Mouse (Mus musculus) liver, embryonic 16.5 days (tissue): ENCODE results near the gene Qrsl1. TPM values are rescaled to one million over a fixed set of nuclear protein-coding genes. Genes with fewer than 3 reads are reported as not detected.

Experiments
- ATAC-seq: fragments of 200-750 bp; cut with Nextera tagmentation; 2 replicates; pipeline ENCODE4 v1.8.0; 2017; ENCODE audit warnings: low read depth, mild to moderate bottlenecking, moderate number of reproducible peaks, moderate library complexity
- H3K27ac ChIP-seq: fragments of 300-500 bp; sonication (generic); 2 replicates; pipeline ENCODE4 v1.5.1; 2014; ENCODE audit warnings: mild to moderate bottlenecking, low read length
- H3K27me3 ChIP-seq: fragments of 300-500 bp; sonication (generic); 2 replicates; pipeline ENCODE4 v1.6.1; 2014; ENCODE audit warnings: low read depth, low read length, mixed read lengths; ENCODE audit not compliant: control insufficient read depth, insufficient read depth
- H3K36me3 ChIP-seq: fragments of 300-500 bp; sonication (generic); 2 replicates; pipeline ENCODE4 v1.6.1; 2014; ENCODE audit warnings: mild to moderate bottlenecking; ENCODE audit not compliant: control insufficient read depth, insufficient read depth
- H3K4me1 ChIP-seq: fragments of 300-500 bp; sonication (generic); 2 replicates; pipeline ENCODE4 v1.6.1; 2014; ENCODE audit warnings: low read depth, low read length, mixed read lengths; ENCODE audit not compliant: control insufficient read depth
- H3K4me2 ChIP-seq: fragments of 300-500 bp; sonication (generic); 2 replicates; pipeline ENCODE4 v1.6.1; 2014; ENCODE audit warnings: low read depth, low read length, mixed read lengths
- H3K4me3 ChIP-seq: fragments of 300-500 bp; sonication (generic); 2 replicates; pipeline ENCODE4 v1.5.1; 2014; ENCODE audit warnings: low read depth, mild to moderate bottlenecking, low read length
- H3K9ac ChIP-seq: fragments of 300-500 bp; sonication (generic); 2 replicates; pipeline ENCODE4 v1.6.1; 2014; ENCODE audit warnings: low read depth, low read length
- H3K9me3 ChIP-seq: fragments of 300-500 bp; sonication (generic); replicated peaks from 2 replicates; pipeline ENCODE4 v1.6.1; 2016; ENCODE audit warnings: low read length; ENCODE audit not compliant: control insufficient read depth
- WGBS: fragments of 180-500 bp; shearing (Covaris S2); extraction: QIAGEN DNeasy Blood & Tissue Kit; methylation state at CpG from one replicate; pipeline ENCODE4 v1.1.7; 2014; ENCODE audit not compliant: insufficient replicate concordance; 5-methylcytosine and 5-hydroxymethylcytosine counted together
- polyA plus RNA-seq: library from polyadenylated mRNA; unstranded; fragments of >200 nt; fragmentation: Nextera tagmentation; extraction: Ambion mirVana; gene quantifications from 2 replicates; pipeline ENCODE4 v1.2.1, GENCODE M21; 2015

The Qrsl1 gene
- polyA plus RNA-seq, 1 experiment from 2014 or later: 5.1 TPM

DNA sequence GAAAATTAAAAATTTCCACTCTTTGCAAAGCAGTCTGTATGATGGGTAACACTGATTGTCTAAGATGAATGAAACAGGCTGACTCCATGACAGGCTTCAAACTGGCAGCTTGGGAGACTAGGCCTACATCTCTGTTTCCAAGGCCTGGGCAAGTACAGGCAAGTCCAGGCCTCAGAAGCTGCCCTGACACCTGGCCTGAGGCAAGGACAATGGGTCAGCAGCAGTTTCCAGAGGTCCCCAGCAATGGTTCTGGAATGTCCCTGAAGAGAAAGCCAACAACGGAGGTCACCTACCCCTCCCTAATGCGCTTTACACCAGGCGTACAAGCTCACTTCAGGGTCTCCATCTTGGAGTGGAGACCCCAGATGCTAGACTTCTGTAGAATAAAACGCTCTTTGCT, 8.6 kb downstream of the Qrsl1 start:
- Histone ChIP-seq H3K36me3 (no peaks in the 10 kb centered on the region; the same call in 1 of the 2 replicates), H3K4me2 (no peak overlapping the region), H3K27me3 (no peaks in the 10 kb centered on the region), H3K4me3 (no peak overlapping the region), H3K4me1 (no peaks in the 10 kb centered on the region), H3K9me3 (no peaks in the 10 kb centered on the region), H3K9ac (no peak overlapping the region), H3K27ac (no peak overlapping the region)
- no peak for ATAC-seq
- WGBS: 91% methylated on average over 4 of the region's 4 CpGs

DNA sequence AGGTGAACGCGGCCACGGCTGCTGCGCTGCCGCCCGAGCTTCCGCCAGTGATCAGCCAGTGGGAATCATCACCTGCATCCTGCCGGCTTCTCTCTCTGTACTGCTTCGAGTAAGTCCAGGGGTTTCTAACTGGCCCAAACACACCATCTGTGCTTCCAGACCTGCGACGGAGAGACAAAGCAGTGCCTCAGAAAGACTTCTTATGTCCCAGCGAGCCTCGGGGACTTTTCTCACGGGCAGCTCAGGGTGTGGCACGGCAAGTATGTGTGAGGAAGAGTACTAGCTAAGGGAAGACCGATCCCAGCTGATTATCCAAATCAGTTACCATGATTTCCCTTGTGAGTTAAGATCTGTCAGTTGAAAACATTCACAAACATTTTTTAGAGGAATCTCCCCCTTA, 12.6 kb downstream of the Qrsl1 start:
- Histone ChIP-seq H3K9ac (no peak overlapping the region), H3K4me3 (no peak overlapping the region), H3K9me3 (no peaks in the 10 kb centered on the region), H3K4me1 (no peaks in the 10 kb centered on the region), H3K27me3 (no peaks in the 10 kb centered on the region), H3K27ac (no peak overlapping the region), H3K4me2 (no peak overlapping the region), H3K36me3 (no peaks in the 10 kb centered on the region; the same call in 1 of the 2 replicates)
- ATAC-seq: no peak
- 87% methylated on average over 16 of the region's 16 CpGs for WGBS

DNA sequence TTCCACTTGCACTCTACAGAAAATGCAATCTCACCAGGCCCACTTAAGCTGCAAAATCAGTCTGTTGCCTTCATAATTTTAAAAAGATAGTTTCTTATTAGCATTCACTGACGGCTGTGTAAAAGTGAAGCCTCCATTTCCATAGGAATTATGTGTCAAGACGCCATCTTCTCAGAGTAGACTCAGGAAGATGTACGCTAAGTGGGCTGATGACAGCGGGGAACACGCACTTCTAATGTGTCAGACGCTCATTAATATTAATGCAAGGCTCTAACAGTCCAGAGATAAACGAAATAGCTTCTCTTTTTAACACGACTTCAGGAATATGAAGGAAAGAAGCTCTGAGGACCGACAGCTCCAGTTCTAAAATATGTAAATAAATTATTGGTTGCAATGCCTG, 13.9 kb downstream of the Qrsl1 start:
- no peak for ATAC-seq
- Histone ChIP-seq H3K4me2 (no peak overlapping the region), H3K4me1 (no peaks in the 10 kb centered on the region), H3K27ac (no peak overlapping the region), H3K9ac (no peak overlapping the region), H3K4me3 (no peak overlapping the region), H3K36me3 (no peaks in the 10 kb centered on the region; the same call in 1 of the 2 replicates), H3K9me3 (no peaks in the 10 kb centered on the region), H3K27me3 (no peaks in the 10 kb centered on the region)
- WGBS: 81% methylated on average over 9 of the region's 9 CpGs

DNA sequence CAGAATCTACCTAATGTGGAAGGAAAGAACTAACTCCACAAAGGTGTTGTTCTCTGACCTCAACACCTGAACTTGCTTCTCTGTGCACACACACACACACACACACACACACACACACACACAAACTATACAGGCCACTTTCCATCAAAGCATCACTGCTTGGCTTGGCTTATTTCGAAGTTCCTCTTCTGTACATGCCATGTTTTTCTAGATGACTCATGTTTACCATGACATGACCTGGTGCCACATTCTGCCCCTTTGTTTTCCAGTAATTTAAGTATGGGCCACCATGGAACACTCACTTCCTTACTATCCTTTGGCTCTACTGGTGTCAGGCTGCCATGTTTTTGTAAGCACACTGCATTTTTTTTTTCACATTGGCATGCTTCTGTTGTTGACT, 30.1 kb downstream of the Qrsl1 start:
- no peak for ATAC-seq
- Histone ChIP-seq H3K4me2 (no peak overlapping the region), H3K9me3 (no peaks in the 10 kb centered on the region), H3K4me1 (no peaks in the 10 kb centered on the region), H3K27me3 (no peaks in the 10 kb centered on the region), H3K4me3 (no peak overlapping the region), H3K36me3 (no peaks in the 10 kb centered on the region), H3K27ac (no peak overlapping the region), H3K9ac (no peak overlapping the region)
- 57% methylated on average over 1 of the region's 1 CpGs for WGBS

DNA sequence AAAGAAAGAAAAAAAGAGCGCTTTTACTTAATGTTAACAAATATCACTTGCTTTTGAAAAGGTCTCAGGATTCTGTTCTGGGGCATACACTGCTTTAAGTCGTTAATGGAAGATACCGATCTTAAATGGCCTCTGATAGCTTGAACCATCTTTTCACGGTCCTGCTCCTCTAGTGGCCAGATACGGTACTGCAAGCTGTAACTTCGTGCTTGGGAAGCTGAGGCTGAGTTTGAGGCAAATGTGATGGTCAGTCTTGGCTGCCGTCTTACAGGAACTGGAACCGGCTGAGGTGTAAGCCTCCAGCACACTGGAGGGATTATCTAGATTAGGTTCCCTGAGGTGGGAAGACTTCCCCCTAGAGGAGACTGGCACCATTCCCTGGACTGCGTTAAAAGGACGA, 30.8 kb downstream of the Qrsl1 start:
- H3K36me3 ChIP-seq: no peaks in the 10 kb centered on the region
- no peaks in the 10 kb centered on the region for H3K4me1 ChIP-seq
- no peak overlapping the region for H3K4me2 ChIP-seq
- no peaks in the 10 kb centered on the region for H3K9me3 ChIP-seq
- WGBS: 59% methylated on average over 10 of the region's 10 CpGs
- ATAC-seq: no peak
- H3K4me3 ChIP-seq: no peak overlapping the region
- H3K9ac ChIP-seq: no peak overlapping the region
- no peaks in the 10 kb centered on the region for H3K27me3 ChIP-seq
- H3K27ac ChIP-seq: no peak overlapping the region

DNA sequence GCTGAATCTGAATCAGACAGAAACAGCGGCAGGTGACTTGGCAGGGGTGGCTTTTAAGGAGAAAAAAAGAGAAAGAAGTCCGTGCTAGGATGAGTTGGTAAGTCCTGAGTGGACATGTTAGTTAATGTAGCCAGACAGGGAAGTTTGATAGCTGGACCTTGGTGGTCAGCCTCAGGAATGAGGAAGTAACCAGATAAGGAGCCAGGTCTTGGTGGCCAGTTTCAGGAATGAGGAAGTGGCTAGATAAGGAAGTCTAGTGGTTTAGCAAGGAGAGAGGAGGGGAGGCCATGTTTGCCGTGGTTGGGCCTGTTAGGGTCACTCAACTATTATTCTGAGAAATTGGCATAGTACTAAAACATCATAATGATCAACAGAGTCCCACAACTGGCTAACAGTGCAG, 45.2 kb downstream of the Qrsl1 start:
- Histone ChIP-seq H3K9me3 (no peaks in the 10 kb centered on the region), H3K9ac (no peak overlapping the region), H3K4me2 (no peak overlapping the region), H3K27me3 (no peaks in the 10 kb centered on the region), H3K27ac (no peak overlapping the region), H3K4me3 (no peak overlapping the region), H3K4me1 (no peaks in the 10 kb centered on the region), H3K36me3 (no peaks in the 10 kb centered on the region)
- ATAC-seq: no peak
- 22% methylated on average over 3 of the region's 3 CpGs for WGBS

DNA sequence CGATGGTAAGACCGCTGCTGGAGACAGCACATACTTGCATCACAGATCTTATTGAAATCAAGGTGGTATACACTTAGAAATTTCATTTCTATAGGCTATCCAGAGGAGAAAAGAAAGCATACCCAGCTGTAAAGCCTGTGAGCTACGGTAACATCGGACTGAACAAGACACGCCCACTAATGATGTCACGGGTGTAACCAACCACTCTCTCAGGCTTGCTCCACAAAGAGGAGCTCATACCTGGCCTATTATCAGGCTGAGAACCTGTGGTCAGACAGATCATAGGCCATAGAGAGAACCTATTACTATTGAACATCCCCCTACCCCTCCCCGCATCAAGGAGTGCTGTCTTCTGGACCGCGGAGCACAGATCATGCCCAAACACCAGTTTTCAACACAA, 45.6 kb downstream of the Qrsl1 start:
- H3K36me3 ChIP-seq: no peaks in the 10 kb centered on the region
- no peak overlapping the region for H3K4me2 ChIP-seq
- no peak overlapping the region for H3K9ac ChIP-seq
- WGBS: 65% methylated on average over 9 of the region's 9 CpGs
- H3K4me1 ChIP-seq: no peaks in the 10 kb centered on the region
- H3K4me3 ChIP-seq: no peak overlapping the region
- H3K27ac ChIP-seq: no peak overlapping the region
- no peaks in the 10 kb centered on the region for H3K9me3 ChIP-seq
- no peaks in the 10 kb centered on the region for H3K27me3 ChIP-seq
- no peak for ATAC-seq

DNA sequence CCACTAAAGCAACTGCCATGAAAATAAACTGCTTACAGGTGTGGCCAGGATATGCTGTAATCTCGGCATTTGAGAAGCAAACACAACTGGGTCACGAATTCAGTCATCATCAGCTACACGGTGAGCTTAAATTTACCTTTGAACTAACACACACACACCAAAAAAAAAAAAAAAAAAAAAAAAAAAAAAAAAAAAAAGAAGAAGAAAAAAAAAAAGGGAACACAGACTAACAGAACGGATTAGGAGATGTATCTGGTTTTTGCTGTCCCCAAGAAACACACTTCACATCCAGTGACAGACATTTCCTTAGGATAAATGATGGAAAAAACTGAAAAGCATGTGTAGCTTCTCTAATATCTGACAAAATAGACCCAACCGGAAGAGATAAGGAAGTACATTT, 49.6 kb downstream of the Qrsl1 start:
- no peak overlapping the region for H3K9ac ChIP-seq
- no peaks in the 10 kb centered on the region for H3K4me1 ChIP-seq
- H3K27me3 ChIP-seq: no peaks in the 10 kb centered on the region
- no peak overlapping the region for H3K4me3 ChIP-seq
- WGBS: 41% methylated on average over 5 of the region's 5 CpGs
- no peak overlapping the region for H3K4me2 ChIP-seq
- H3K27ac ChIP-seq: no peak overlapping the region
- ATAC-seq: no peak
- H3K9me3 ChIP-seq: no peaks in the 10 kb centered on the region
- H3K36me3 ChIP-seq: no peaks in the 10 kb centered on the region

DNA sequence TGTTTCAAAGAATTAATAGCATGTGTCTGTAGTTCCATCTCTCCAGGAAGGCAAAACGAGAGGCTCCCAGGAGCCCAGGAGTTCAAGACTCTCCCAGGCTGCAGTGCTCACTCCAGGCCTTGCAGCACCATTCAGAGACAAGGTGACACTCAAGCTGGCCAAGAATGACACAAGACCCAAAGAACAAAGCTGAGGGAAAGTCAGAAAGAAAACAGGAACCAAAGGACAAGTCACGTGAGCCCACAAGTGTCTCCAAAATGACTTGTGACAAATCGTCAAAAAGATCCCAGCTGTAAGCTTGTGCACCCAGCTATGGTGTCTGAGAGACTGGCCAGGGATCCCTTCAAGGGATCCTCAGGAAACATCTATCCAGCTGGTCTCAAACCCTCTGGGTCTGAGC, 52.1 kb downstream of the Qrsl1 start:
- Histone ChIP-seq H3K9me3 (no peaks in the 10 kb centered on the region), H3K27ac (no peak overlapping the region), H3K4me2 (no peak overlapping the region), H3K36me3 (no peaks in the 10 kb centered on the region), H3K9ac (no peak overlapping the region), H3K4me3 (no peak overlapping the region), H3K4me1 (no peaks in the 10 kb centered on the region), H3K27me3 (no peaks in the 10 kb centered on the region)
- WGBS: 33% methylated on average over 3 of the region's 3 CpGs
- ATAC-seq: no peak
